Mouse (Mus musculus) colon, adult 2 months (tissue): ENCODE results near the gene Epn2. TPM values are rescaled to one million over a fixed set of nuclear protein-coding genes. Genes with fewer than 3 reads are reported as not detected.

ENCODE experiments used
- polyA plus RNA-seq: library from polyadenylated mRNA; depleted of rRNA; stranded (reverse); fragments of >200 nt; gene quantifications from 2 replicates; pipeline ENCODE4 v1.2.3, GENCODE M21; 2012; rRNA removed

Gene Epn2
- 19.4 and 20.3 TPM in 2 replicates for polyA plus RNA-seq

GRCm38 (mm10) chr11:61578983-61579877 is at the start of gene Epn2:
Gene Epn2, minus strand, starts transcription at chr11:61579687.

DNA sequence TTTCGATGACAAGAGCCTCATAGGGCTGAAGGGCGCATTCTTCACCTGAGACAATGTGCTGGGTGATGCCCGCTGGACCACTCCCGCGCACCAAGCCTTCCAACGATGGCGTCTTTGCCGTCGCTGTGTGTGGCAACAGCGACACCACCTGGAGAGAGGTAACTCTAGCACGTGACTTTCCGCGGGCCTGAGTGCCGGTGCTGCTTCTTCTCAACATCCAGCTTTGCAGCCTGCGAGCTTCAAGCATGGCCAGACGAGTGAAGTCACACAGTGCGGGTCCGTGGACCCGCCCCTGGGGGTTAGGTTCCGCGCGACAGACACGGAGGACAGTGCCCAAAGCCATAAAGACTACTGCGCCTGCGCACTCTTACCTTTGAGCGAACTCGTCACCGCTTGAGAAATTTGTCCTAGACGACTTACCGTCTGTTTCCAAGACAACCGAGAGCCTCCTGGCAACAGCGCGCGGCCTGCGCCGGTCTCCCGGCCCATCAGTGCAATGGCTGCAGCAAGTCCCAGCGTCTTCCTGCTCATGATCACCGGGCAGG is 74.7 kb downstream of the Epn2 start, which contains the start of gene B9d1:
Gene B9d1 (plus strand): TSS at position 432 of the 545 bp plus-strand sequence.

GRCm38 (mm10) chr11:61494129-61494997 is 85.1 kb downstream of the Epn2 start, which contains the start of gene Mapk7:
Gene Mapk7, minus strand, starts transcription at chr11:61494406.

DNA sequence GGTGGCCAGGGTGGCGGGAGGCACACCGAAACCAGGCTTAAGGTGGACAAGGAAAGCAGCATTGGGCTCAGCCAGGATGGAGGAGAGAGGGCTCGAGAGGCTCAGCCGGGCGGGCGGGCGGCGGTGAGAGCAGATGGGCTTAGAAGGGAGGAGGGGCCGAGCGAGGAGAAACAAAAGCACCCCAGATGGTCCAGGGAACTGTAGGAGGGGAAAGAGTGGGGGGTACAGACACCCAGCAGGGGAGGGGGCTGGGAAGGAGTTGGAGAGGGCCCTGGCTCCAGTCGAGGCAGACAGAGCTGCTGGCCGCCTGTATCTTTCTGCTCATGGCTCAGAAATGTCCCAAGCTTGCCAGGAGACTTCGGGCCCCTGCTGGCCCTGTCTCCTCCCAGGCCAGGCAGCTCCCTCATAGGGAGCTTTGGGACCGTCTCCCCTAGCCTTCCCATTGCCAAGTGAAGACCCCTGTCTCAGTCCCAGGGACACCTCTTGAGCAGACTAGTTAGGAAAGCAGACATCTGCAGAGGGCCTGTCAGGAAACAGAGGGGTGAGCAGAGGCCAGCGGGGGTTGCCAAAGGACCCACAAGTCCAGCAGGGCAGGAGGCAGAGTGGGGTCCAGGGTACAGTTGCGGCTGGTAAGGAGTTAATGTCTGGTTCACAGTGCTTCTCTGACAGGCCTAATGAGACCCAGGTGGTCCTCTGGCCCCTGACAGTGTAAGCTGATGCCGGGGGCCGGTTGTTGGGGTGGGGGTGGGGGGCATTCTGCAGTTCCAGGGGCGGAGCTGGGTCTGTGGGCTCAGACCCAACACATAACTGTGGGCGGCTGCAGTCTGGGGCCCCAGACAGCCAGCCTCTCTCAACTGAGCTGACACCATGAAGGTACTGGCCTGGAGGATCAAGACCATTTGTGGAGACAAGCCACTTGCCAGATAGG is 94.6 kb downstream of the Epn2 start, which contains the start of gene Mfap4:
Gene Mfap4 (plus strand): TSS at position 819 of the 928 bp plus-strand sequence.

Other genes with a start within 250 kb of the Epn2 start
- gene Slc47a2, start 236.8 kb downstream of the Epn2 start, polyA plus RNA-seq = 0.19 TPM in 1 of 2 replicates, not detected in the other
- 0.24 and 0.33 TPM in 2 replicates for gene Slc47a1, start 201.3 kb downstream of the Epn2 start, polyA plus RNA-seq
- 1.2 TPM in 2 replicates for gene Rnf112, start 125.6 kb downstream of the Epn2 start, polyA plus RNA-seq
- 147 and 156 TPM in 2 replicates for gene Mfap4, start 94.3 kb downstream of the Epn2 start, polyA plus RNA-seq
- 27.4 and 29.0 TPM in 2 replicates for gene Mapk7, start 85.3 kb downstream of the Epn2 start, polyA plus RNA-seq
- 14.2 and 22.8 TPM in 2 replicates for gene B9d1, start 74.5 kb downstream of the Epn2 start, polyA plus RNA-seq
- 4.9 and 5.9 TPM in 2 replicates for gene Grap, start 73.6 kb upstream of the Epn2 start, polyA plus RNA-seq
- 19.0 and 22.9 TPM in 2 replicates for gene Fam83g, start 104.4 kb upstream of the Epn2 start, polyA plus RNA-seq
- 0.10 TPM in 1 of 2 replicates, not detected in the other for gene Slc5a10, start 141.1 kb upstream of the Epn2 start, polyA plus RNA-seq
- 9.3 and 11.3 TPM in 2 replicates for gene Prpsap2, start 182.4 kb upstream of the Epn2 start, polyA plus RNA-seq